Mouse (Mus musculus): ENCODE measurements around the gene Crb1. TPM values are rescaled to one million over a fixed set of nuclear protein-coding genes. Genes with fewer than 3 reads are reported as not detected.

The Crb1 gene
- polyA plus RNA-seq, 1 experiment from 2014 or later = 3.1 TPM

GRCm38 (mm10) chr1:139194428-139195028 is 182.4 kb downstream of the Crb1 start:
- Histone ChIP-seq H3K9ac (no peak overlapping the region), H3K36me3 (replicated peaks) (no peaks in the 10 kb centered on the region), H3K27ac (0 out of 2 replicates have a peak overlapping the region, but pooled peaks have one; percentile 20), H3K4me3 (replicated peaks) (no peak overlapping the region), H3K4me2 (0 out of 2 replicates have a peak overlapping the region, but pooled peaks have one; percentile 4), H3K9me3 (no peaks in the 10 kb centered on the region), H3K27me3 (no peaks in the 10 kb centered on the region), H3K4me1 (peaks cover 15% of the 10 kb centered on the region)
- 0 out of 2 replicates have a peak, but pooled peaks have one; percentile 30 for ATAC-seq (ENCODE audit: low FRiP score)
- 7% methylated on average over 5 of the region's 5 CpGs for WGBS

- no peak overlapping the region for H3K9ac ChIP-seq
- H3K4me2 ChIP-seq = no peak overlapping the region
- H3K27ac ChIP-seq = no peak overlapping the region
- ATAC-seq (ENCODE audit: low FRiP score) = 0 out of 2 replicates have a peak, but pooled peaks have one; percentile 39
- WGBS = 35% methylated on average over 2 of the region's 2 CpGs
- no peaks in the 10 kb centered on the region for H3K9me3 ChIP-seq
- H3K4me1 ChIP-seq = peaks cover 15% of the 10 kb centered on the region
- no peaks in the 10 kb centered on the region for H3K36me3 ChIP-seq (replicated peaks)
- H3K27me3 ChIP-seq = no peaks in the 10 kb centered on the region
- no peak overlapping the region for H3K4me3 ChIP-seq (replicated peaks)
Measured at GRCm38 (mm10) chr1:139194011-139194410, 182.9 kb downstream of the Crb1 start.

GRCm38 (mm10) chr1:139192635-139193034 is 184.3 kb downstream of the Crb1 start:
- no peaks in the 10 kb centered on the region for H3K9me3 ChIP-seq
- peaks cover 15% of the 10 kb centered on the region for H3K4me1 ChIP-seq
- no peak overlapping the region for H3K4me2 ChIP-seq
- no peak overlapping the region for H3K4me3 ChIP-seq (replicated peaks)
- H3K27ac ChIP-seq = no peak overlapping the region
- H3K9ac ChIP-seq = no peak overlapping the region
- no peaks in the 10 kb centered on the region for H3K36me3 ChIP-seq (replicated peaks)
- 86% methylated on average over 3 of the region's 3 CpGs for WGBS
- ATAC-seq (ENCODE audit: low FRiP score) = no peak
- H3K27me3 ChIP-seq = no peaks in the 10 kb centered on the region

- Histone ChIP-seq H3K27me3 (no peaks in the 10 kb centered on the region), H3K4me3 (replicated peaks) (no peak overlapping the region), H3K4me1 (no peaks in the 10 kb centered on the region), H3K27ac (no peak overlapping the region), H3K9ac (no peak overlapping the region), H3K4me2 (no peak overlapping the region), H3K36me3 (replicated peaks) (no peaks in the 10 kb centered on the region), H3K9me3 (no peaks in the 10 kb centered on the region)
- 81% methylated on average over 6 of the region's 6 CpGs for WGBS
- ATAC-seq (ENCODE audit: low FRiP score) = no peak
Measured at GRCm38 (mm10) chr1:139180481-139181149, 196.3 kb downstream of the Crb1 start.

- Histone ChIP-seq H3K4me3 (replicated peaks) (no peak overlapping the region), H3K9ac (no peak overlapping the region), H3K36me3 (replicated peaks) (no peaks in the 10 kb centered on the region), H3K4me2 (no peak overlapping the region), H3K27ac (no peak overlapping the region), H3K9me3 (no peaks in the 10 kb centered on the region), H3K27me3 (no peaks in the 10 kb centered on the region), H3K4me1 (no peaks in the 10 kb centered on the region)
- no peak for ATAC-seq (ENCODE audit: low FRiP score)
- 92% methylated on average over 1 of the region's 1 CpGs for WGBS
Measured at GRCm38 (mm10) chr1:139179707-139180106, 197.2 kb downstream of the Crb1 start.

DNA sequence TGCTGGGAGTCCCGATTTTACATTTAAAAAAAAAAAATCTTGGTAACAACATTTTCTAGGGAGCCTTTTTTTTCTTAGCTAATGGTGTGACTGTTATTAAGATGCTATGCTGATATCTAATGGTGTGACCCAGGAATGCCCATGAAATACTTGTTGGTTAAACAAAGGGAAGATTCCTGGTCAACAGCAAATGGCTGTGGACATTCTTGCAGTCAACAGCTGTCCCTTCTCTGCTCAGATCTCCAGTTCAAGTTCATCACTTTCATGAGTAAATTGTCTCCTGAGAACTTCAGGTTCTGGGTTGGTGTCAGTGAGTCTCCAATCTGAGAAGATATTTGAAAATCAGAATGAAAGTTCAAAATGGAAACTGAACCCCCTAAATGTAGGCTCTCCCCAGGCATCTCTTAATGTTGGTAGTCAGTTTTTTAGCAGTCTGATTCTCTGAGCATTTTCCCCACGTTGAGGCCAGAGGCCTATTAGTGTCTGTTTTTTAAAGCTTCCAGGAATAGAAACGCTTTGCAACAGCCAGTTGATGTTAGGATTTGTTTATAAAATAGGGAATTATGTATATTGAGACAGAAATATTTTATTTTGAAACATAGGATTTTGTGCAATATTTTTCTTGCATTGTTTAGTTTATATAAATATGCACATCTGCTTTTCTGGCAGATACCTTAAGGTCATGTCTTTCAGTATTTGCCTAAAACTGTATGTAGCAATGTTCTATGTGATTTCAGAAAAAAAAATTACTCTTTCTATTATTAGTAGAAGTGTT is 202.7 kb downstream of the Crb1 start:
- ATAC-seq (ENCODE audit: low FRiP score) = no peak
- H3K4me3 ChIP-seq (replicated peaks) = no peak overlapping the region
- no peak overlapping the region for H3K9ac ChIP-seq
- 84% methylated on average over 3 of the region's 3 CpGs for WGBS
- no peaks in the 10 kb centered on the region for H3K27me3 ChIP-seq
- no peak overlapping the region for H3K27ac ChIP-seq
- no peak overlapping the region for H3K4me2 ChIP-seq
- H3K4me1 ChIP-seq = no peaks in the 10 kb centered on the region
- H3K9me3 ChIP-seq = no peaks in the 10 kb centered on the region
- H3K36me3 ChIP-seq (replicated peaks) = 0 out of 2 replicates have a peak, but pooled peaks cover 4% of the 10 kb centered on the region

DNA sequence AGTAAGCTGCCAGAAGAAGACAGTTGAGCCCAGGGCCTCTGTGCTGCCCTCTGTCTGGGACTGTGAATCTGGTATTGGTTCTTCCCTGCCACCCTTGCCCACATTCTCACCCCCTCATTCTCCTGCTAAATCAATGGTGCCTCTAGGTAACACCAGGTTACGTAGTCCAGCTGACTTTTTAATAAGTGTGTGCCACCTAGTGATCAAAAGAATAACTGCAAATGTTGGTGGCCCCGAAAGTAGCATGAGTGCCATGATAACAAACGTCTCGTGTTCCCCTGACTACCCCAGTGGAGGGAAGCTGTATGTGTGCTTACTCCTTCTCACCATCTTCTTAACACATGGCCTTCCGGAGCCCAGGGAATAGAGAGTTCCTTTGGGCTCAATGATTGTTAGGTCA is 214.1 kb downstream of the Crb1 start:
- Histone ChIP-seq H3K4me3 (replicated peaks) (no peak overlapping the region), H3K36me3 (replicated peaks) (no peaks in the 10 kb centered on the region; the same call in 1 of the 2 replicates), H3K27me3 (no peaks in the 10 kb centered on the region), H3K9ac (no peak overlapping the region), H3K4me2 (no peak overlapping the region), H3K4me1 (peaks cover 3% of the 10 kb centered on the region; the same call in 1 of the 2 replicates), H3K9me3 (no peaks in the 10 kb centered on the region), H3K27ac (no peak overlapping the region)
- 0 out of 2 replicates have a peak, but pooled peaks have one; percentile 27 for ATAC-seq (ENCODE audit: low FRiP score)
- WGBS = 43% methylated on average over 5 of the region's 5 CpGs

DNA sequence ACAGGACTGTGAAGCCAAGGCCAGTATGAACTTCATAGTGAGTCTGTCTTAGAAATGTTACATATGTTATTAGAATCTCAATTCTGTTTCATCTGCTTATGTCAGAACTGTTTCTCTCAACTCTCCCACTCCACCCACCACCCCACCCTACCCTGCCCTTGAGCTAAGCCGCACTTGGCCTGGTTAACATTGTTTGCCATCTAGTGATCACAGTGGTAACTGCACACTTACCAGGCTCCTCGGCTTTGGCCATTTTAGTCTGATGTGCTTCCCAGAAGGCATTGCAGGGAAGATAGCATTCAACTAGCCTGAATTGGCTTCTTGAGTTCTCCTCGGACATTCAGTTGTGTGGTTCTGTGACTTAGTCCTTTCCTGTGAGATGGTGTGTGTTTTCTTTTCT is 215.3 kb downstream of the Crb1 start:
- Histone ChIP-seq H3K9me3 (no peaks in the 10 kb centered on the region), H3K4me2 (no peak overlapping the region), H3K4me3 (replicated peaks) (no peak overlapping the region), H3K4me1 (peaks cover 3% of the 10 kb centered on the region; the same call in 1 of the 2 replicates), H3K36me3 (replicated peaks) (no peaks in the 10 kb centered on the region), H3K9ac (no peak overlapping the region), H3K27ac (no peak overlapping the region), H3K27me3 (no peaks in the 10 kb centered on the region)
- no peak for ATAC-seq (ENCODE audit: low FRiP score)
- 51% methylated on average over 3 of the region's 3 CpGs for WGBS

GRCm38 (mm10) chr1:139156397-139156796 is 220.5 kb downstream of the Crb1 start:
- 23% methylated on average over 3 of the region's 3 CpGs for WGBS
- H3K27ac ChIP-seq = no peak overlapping the region
- H3K9ac ChIP-seq = no peak overlapping the region
- H3K4me1 ChIP-seq = peaks cover 11% of the 10 kb centered on the region
- H3K4me3 ChIP-seq (replicated peaks) = no peak overlapping the region
- H3K36me3 ChIP-seq (replicated peaks) = no peaks in the 10 kb centered on the region
- no peaks in the 10 kb centered on the region for H3K27me3 ChIP-seq
- no peak overlapping the region for H3K4me2 ChIP-seq
- no peak for ATAC-seq (ENCODE audit: low FRiP score)
- H3K9me3 ChIP-seq = no peaks in the 10 kb centered on the region

DNA sequence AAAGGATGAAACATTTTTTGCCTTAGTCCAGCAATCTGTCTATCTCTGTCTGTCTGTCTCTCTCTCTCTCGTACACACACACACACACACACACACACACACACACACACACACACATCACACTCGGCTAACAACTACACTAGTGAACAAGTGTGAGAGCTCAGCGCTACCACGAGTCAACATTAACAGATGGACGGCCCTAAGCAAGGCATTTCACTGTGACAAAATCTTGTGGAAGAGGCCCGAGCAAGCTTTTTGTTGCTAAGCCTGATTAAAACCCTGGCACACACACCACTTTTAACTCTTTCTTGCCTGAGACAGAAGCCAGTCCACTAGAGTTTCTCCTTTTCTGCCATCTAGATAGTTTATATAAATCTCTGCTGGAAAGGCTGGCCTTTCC is 223.4 kb downstream of the Crb1 start:
- H3K4me2 ChIP-seq = no peak overlapping the region
- ATAC-seq (ENCODE audit: low FRiP score) = peak; percentile 85

DNA sequence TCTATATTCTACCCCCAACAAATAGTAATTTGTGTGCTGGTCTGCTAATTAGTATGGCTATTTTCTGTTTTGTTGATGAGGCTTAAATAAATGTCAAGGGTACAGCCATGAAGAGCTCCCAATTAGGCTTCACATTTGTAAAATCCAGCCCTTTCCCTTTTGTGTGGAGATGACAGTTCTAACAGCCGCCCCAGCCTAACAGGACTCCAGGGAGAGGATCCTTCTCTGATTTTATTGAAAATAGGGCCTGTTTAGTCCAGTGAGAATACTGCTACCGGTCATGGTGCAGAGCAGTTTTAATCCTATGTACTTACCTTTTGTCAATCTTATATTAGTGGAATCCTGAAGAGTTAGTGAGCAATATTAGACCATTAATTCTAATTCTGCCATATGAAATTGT is 223.9 kb downstream of the Crb1 start:
- WGBS = 17% methylated on average over 2 of the region's 2 CpGs
- Histone ChIP-seq H3K36me3 (replicated peaks) (no peaks in the 10 kb centered on the region), H3K9ac (no peak overlapping the region), H3K27me3 (no peaks in the 10 kb centered on the region), H3K4me2 (no peak overlapping the region), H3K9me3 (no peaks in the 10 kb centered on the region), H3K4me3 (replicated peaks) (no peak overlapping the region), H3K27ac (peak overlapping the region; percentile 81), H3K4me1 (peaks cover 11% of the 10 kb centered on the region)
- ATAC-seq (ENCODE audit: low FRiP score) = peak; percentile 78

More for the DNA sequence above, 223.4 kb downstream of the Crb1 start:
- WGBS = 12% methylated on average over 6 of the region's 6 CpGs
- no peak overlapping the region for H3K9ac ChIP-seq
- H3K4me1 ChIP-seq = peaks cover 11% of the 10 kb centered on the region
- H3K9me3 ChIP-seq = no peaks in the 10 kb centered on the region
- no peaks in the 10 kb centered on the region for H3K27me3 ChIP-seq
- no peak overlapping the region for H3K4me3 ChIP-seq (replicated peaks)
- peak overlapping the region; percentile 70 for H3K27ac ChIP-seq
- H3K36me3 ChIP-seq (replicated peaks) = no peaks in the 10 kb centered on the region
